Mouse (Mus musculus): Measurements from ENCODE around the gene Igfbpl1.
A peak's percentile ranks its signal among the peaks of the same experiment; 100 is the strongest.

Gene Igfbpl1

DNA sequence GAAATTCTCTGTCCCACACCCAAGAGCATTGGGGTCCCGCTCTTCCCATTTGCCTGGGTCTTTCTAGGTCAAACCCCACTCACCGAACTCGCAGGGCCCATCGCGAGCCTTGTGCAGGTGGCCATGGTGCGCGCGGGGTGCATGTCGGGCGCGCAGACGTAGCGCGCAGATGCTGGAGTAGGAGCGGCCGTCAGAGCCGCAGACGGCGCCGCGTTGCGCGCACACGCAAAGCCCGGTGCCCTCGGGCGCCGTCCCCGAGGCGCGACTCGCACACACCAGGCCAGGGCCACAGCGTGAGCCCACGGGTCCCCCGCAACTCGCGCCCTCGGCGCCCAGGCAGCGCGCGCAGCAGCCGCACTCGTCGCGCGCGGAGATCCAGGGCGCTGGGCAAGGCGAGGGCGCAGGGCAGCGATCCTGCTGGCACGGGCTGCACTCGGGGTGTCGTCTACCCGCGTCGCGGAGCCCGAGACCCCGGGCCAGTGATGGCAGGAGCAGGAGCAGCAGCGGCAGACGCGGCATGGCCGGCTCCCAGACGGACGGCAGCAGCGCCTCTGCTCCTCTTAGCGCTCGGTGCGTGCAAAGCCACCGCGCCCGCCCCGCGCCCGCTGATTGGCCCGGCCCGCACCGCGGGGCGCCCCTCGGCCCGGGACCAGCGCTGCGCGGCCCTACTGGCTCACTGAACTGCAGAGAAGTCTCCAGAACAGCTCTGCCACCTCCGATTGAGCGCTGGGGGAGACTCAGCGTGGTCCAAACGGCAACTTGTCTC is at the start of gene Igfbpl1:
Igfbpl1 (minus strand) TSS at position 649 of the 766 bp plus-strand sequence.
- DNase-seq (ENCODE audit: low spot score): no peak

DNA sequence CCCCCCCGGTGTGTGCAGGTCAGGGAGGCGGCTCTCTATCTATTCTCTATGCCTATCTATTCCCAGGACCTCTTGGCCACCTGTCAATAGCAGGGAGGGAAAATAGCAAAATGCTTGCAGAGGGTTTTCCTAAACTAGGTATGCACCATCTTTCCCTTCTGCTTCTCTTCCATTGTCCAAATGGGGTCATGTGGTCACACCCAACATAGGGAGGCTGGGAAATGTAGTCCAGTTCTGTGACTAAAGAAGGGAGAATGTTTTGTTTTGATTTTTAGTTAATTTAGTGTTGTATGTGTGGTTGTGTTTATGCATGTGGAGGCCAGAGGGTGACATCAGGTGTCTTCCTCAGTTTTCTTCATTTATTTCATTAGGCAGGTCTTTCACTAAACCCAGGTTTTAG is 45.4 kb upstream of the Igfbpl1 start:
- DNase-seq (ENCODE audit: low spot score): no peak

DNA sequence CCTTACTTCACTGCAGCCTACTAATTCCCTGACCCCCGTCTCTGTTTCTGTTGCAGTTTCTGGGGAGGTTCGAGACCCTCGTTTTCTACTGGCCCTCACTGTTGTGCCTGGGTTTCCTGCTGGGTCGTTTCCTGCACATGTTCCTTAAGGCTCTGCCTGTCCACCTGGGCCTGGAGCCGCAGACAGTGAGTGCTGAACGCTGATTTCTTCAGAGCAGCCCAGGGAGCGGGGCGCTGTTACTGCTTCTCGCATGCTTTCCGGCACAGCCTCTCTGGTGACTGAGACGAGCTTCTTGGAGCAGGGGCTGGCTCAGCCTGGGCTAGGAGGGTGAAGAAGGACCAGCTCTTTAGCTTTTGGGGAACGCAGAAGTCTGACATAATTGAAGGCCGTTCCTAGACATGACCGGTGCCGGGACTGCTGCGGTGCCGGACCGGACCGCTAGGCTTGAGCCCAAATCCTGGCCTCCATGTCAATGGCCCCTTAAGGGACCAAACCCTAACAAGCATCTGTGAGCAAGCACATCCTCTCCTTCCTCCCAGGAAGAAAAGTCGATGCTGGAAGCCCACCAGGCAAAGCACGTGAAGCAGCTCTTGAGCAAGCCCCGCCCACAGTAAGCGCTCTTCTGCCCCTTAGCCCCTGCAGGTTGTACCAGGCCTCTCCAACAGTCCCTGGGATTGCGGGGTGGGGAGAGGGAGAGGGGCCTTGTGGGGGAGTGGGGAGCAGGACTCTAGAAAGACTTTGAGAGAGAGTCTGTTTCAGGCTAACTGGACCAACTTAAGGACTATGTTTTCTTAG is 42.5 kb upstream of the Igfbpl1 start:
- no peak for DNase-seq (ENCODE audit: low spot score)

DNA sequence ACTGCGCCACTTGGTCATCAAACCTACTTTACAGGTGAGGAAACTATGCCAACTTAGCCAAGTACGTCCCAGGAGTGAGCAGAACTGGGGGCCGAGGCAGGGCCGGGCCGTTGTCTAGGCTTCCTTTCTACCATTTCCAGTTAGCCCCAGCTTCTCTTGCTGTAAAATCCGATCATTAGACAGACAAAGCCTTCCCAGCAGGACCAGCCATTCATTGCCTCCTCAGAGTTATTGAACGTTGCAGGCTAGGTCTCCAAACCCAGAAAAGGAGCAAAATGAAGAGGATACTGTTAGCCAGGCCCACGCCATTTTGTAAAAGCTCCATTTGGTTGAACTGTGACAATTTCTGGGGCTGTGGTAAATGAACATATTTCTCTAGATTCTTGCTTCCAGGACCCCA is 40.7 kb upstream of the Igfbpl1 start:
- DNase-seq (ENCODE audit: low spot score): no peak

DNA sequence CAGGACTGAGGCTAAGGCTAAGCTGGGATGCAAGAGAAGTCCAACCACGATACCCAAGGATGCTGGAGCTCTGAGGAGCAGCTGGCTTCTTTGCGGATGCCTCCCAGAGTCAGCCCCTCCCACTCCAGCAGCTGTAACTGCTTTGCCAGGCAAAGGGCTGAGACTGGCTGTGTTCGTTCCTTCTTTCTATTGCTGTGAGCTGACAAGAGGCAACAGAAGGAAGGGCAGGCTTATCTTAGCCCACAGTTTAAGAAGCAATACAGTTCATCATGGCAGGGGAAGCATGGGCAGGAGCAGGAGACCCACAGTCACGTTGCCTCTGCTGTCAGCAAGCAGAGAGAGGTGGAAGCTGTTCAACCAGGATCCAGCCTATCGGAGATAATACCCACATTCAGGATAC is 34.4 kb upstream of the Igfbpl1 start:
- DNase-seq (ENCODE audit: low spot score): no peak

DNA sequence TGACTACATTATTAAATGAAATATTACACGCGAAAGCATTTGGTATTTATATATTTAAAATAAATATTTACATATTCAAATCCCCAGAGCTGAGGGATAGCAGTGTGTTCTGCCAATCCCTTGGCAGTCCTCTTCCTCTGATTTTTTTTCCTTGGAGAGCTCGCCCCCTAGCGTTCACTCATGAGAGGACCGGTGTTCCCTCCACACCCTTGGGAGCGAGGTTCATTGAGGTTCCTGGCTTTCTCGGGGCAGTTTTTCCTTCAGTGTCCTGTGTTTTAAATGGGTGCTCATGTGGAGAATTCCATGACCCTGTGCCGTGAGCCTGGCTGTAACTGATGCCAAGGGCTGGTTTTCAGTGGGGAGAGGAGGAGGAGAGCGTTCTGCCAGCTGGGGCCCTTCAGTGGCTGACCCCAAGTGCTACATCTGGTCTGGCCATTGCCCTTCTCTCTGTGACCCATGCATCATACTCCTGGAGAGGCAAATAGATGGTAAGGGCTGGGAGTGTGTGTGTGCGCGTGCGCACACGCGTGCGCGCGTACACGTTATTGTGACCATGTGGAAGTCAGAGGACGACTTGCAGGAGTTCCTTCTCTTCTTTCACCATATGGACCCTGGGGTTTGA is 29.2 kb upstream of the Igfbpl1 start:
- peak; percentile 27 for DNase-seq (ENCODE audit: low spot score)

DNA sequence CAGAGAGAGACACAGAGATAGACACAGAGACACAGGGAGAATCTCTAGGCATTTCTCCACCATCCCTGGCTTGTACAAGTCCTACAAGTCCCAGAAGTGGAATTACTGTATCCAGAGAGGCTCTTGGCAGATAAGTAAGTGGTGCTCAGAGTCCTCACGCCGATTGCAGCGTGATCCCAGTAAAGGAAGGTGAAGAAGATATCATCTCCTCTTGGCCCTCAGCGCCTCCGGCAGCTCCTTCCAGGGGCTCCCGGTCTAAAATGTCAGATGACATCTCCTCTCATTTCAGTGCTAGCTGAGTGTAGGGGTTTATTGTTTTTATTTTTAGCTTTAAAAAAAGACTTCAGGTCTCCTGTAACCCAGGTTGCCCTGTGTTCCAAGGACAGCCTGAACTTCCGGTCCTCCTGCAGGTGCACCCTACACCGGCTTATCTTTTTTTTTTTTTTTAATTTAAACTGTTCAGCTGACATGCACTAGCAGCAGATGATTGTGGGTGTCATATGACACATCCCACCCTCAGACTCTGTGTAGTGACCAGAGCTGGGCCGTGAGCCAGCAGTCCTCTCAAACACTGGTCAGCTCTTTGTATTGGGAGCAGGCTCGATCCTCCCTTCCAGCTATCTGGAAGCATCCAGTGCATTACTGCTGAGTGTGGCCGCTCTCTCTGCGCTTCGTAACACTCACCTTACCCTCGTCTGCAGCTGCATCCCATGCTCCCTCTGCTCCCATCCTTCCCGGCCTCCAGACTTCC is 26.9 kb upstream of the Igfbpl1 start:
- DNase-seq (ENCODE audit: low spot score): no peak

DNA sequence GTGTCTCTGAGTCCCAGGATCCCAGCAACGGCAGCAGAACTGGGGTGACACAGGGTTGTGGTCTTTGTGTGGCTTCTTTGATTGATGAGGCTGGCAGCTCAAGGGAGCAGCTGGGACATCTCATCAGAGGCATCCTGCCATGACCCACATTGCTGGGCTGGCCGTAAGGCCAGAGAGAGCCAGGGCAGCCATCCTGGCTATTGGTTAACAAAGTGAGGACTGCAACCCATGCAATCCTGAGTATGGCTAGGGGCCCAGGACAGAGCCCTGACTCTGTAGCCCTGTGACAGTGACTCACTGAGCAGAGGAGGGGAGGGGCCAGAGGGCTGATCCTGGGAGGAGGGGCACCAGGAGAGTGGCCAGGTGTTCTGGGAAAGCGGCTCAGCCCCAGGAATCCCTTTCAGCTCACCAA is 24.9 kb upstream of the Igfbpl1 start:
- no peak for DNase-seq (ENCODE audit: low spot score)

DNA sequence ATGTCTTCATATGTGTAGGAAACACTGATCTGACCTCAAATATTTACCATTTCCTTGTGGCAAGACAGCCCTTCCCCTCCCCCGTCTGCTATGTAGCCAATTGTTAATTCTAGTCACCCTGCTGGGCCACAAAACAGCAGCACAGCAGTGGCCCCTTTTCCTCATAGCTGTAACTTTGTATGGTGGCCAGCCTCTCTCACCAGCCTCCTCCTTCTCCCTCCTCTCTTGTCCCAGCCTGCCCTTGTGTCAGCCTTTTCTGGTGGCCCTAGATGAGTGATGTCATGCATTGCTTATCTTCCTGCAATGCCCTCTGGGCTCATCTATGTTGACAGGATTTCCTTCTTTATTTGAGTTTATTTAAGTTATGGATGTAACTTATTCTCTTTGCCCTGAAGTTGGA is 22.7 kb upstream of the Igfbpl1 start:
- DNase-seq (ENCODE audit: low spot score): no peak

DNA sequence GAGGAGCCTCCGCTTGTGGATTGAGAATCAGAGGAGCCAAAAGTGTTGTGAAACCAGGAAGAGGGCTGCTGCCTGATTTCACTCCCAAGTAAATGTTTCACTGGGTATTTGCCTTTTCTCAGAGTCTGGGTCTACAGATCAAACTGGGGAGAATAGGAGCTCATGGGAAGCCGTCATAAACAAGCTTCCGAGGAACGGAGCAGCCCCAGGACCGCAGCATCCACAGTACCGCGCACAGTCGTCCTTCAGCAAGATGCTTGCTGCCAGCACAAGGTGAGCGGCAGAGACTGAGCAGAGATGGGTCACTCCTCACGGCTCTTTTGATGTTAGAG is 22.1 kb upstream of the Igfbpl1 start:
- no peak for DNase-seq (ENCODE audit: low spot score)

DNA sequence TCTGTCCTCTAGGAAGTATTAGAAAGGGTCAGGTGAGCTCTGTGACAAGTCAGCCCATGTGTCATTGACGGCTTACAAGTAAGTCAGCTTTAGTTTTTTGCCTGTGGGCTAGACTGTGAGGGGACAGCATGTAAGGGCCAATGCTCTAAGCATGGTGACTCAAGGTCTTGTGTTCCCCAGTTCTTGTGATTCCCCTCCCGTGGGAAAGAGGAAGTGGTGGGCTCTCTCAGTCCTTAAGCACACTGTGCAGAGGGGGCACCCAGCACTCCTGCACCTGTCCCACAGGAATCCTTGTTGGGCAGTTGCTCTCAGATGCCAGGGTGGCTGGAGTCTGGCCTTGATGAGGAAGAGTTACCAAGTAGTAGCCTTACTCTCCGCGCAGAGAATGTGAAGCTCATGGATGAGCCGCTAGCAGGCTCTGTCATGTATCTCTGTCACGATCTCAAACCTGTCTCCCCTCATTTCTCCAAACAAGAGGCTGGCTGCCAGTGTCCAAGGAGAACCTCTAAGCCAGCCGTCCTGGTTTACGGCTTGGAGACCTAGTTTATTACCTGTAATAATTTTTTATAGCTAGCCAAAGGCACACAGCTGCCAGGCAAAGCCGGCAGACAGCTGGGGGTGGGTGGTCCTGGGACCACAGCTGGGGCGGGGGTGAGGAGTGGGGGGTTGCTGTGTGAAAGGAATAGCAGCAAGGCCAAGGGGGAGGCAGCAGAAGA is 21.5 kb upstream of the Igfbpl1 start, which contains the start of gene Stra6l:
Stra6l (plus strand) TSS at position 556 of the 716 bp plus-strand sequence.
- DNase-seq (ENCODE audit: low spot score): no peak

DNA sequence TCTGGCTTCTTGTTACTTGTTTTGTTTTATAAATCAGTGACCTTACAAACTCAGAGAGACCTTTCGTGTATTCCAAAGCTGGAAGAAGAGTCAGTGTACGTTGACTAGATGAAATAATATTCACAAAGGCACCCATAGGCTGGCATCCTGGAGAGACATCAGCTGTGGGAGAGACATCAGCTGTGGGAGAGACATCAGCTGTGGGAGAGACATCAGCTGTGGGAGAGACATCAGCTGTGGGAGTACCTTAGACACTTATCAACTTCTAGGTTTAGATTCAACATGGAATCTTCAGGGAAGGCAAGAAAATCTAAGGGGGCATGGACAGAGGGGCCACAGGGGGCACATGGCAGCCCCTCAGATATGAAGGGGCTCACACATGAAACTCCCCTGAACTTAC is 19.5 kb upstream of the Igfbpl1 start:
- no peak for DNase-seq (ENCODE audit: low spot score)

DNA sequence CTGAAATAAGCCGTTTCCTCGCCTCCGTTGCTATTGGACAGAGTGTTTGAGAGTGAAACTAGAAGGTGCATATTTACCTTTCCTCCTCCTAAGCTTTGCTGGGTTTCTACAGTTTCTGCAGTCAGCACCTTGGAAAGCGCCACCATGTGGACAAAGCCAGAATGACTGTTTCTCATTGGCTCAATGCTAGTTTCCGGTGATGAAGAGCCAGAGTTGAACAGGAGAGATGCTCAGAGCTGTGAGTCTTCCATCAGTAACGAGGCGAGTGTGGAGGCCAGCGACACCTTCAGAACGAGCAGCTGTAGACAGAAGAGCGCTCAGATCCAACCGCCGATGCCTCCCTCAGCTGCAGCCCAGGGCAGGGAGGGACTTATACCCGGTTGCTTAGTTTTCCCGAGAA is 17.6 kb upstream of the Igfbpl1 start:
- DNase-seq (ENCODE audit: low spot score): peak; percentile 18

DNA sequence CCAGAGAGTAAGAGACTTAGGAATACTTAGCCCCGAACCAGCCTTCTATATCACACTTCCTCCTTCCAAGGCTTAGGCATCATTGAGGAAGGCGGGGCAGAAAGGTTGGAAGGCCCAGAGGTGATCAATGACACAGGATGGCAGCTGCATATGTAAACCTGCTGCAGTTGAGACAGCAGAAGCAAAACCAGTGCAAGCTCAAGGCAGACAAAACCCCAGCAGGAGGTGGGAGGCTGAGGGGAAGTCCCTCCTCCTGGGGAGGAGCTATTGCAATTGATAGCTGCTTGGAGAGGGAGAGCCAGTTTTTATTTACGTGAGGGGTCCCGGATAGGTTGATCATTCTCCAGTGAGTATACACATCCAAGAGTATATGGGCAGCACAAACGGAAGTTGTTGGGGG is 6.7 kb upstream of the Igfbpl1 start:
- DNase-seq (ENCODE audit: low spot score): no peak

DNA sequence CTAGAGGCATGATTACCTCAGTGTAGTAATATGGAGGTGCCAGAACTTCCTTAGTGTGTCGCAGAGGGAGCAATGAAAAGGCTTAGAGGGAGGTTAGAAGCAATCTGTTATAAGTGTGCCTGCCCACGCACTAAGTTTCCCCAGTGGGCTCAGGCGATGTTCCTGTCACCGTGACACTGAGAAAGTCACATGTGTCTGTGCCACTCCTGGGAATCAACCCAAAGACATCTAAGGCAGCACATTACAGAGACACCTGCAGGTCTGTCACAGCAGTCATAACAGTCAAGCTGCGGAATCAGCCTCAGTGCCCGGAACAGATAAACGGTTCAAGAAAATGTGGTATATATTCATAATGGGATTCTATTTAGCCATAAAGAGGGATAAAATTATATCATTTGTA is 5.3 kb upstream of the Igfbpl1 start:
- no peak for DNase-seq (ENCODE audit: low spot score)

DNA sequence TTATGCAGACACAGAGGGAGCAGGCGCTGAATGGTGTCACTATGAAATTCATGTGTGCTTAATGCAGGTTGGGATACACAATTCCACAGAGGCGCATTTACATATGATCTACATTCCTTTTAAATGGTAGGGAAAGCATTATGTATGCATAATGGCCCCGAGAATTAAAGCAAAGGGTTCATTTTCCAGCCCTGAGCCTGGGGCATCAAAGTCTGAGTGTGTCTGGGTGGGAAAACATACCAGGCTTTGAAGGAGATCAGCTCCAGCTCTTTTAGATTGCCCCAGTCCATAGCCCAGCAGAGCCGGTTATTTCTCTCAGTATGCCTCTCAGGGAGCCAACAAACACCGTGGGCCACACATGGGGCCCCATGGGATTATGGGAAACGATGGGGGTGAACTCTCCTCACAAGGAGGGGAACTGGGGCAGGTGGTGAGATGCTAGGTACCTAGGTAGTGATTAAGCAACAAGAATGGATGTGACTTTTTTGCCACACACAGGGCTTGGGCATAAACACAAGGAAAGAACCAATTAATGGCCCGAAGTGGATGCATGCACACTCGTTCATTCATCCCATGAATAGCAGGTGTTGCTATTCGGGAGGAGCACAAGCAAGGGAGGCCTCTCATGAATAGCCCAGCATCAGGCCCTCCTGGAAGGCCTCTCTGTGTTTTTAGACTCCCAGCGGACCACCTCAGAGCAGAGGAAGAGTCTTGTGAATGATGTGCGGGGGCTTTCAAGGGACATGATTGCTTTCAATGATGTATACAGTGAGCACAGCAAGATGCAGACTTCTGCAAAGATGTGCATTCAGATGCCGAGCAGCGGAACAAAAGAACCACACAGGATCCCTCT is 3.4 kb upstream of the Igfbpl1 start:
- DNase-seq (ENCODE audit: low spot score): no peak

DNA sequence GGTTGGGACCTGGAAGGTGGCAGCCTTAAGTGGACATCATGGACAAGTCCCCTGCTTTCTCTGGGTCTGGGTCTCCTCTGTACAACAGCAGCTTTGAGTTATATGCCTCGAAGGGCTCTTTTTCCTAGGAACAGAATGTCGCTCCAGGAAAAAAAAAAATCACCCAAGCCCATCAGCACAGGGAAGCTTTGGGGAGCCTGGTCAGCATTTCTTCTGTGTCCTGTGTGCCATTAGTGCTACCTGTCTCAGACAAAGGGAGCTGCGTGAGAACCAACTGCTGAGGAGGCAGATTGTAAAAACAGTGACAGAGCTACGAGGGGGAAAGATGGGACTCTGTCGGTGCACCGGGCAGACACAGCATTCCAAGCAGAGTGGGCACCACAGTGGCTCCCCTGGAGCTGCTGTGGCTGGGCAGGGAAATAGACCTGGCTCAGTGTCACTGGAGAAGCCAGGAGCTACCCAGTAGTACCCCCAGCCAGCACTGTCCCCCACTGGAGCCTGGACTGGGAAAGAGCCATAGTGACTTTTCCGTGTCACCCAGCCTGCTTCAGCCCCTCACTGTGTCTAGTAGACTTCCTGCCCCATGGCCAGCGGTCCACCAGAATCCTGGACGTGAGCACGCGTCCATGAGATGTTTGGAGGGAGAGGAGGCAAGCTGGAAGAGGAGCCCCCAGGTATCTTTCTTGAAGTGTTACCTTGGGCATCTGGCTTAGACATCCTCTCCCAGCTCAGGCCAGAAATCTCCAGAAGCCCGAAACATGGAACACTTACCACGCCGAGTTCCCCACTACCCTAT is 1.8 kb downstream of the Igfbpl1 start:
- no peak for DNase-seq (ENCODE audit: low spot score)

DNA sequence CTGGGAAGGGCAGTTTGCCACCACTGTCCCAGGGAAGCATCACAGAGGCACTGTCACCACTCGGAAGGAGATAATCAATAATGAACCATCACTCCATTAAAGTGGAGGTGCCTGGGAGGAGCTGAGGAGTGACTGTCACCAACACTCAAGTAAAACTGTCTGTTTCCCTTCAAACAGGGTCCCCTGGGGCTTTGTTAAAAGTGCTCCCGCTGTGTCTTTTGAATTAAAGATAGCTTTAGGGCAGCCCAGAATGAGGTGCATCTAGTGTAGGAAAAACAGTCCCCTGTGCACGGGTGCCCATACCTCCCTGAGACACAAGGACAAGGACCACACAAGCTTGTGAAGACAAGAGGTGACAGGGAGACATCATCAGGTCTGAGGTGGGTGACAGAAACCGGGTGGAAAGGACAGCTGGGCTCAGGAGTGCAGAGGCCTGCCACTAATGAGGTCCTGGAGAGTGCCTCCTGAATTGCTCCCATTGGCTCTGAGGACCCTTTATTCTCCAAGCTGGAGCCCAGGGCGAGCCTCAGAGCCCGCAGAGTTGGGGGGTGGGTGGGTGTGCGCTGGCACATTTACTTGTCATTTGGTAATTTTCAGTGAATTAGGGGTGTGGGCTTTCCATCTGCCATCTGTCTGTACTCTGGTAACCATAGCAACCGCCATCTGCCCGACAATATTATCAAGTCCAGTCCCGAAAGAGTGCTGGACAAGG is 2.5 kb downstream of the Igfbpl1 start:
- no peak for DNase-seq (ENCODE audit: low spot score)

Measured in c-Kit-positive CD71-positive TER-119-positive erythroid progenitor cells, embryonic 14.5 days (primary cell).